Mouse (Mus musculus) embryo, embryonic 11 days (tissue): ENCODE data around the gene Elof1.
"Not testable (repeated sequence)": the region's sequence is repeated elsewhere in the genome, so short reads cannot be mapped to it uniquely, and the experiment has no call there.

Source experiments
- DNase-seq: peaks from one replicate; pipeline ENCODE4 v3.0.0-alpha.2; 2015

Gene Elof1

GRCm38 (mm10) chr9:22087034-22087618, 29.8 kb downstream of the Elof1 start:
- DNase-seq = no peak

- no peak for DNase-seq
Measured at GRCm38 (mm10) chr9:22086012-22086411, 31.0 kb downstream of the Elof1 start.

DNA sequence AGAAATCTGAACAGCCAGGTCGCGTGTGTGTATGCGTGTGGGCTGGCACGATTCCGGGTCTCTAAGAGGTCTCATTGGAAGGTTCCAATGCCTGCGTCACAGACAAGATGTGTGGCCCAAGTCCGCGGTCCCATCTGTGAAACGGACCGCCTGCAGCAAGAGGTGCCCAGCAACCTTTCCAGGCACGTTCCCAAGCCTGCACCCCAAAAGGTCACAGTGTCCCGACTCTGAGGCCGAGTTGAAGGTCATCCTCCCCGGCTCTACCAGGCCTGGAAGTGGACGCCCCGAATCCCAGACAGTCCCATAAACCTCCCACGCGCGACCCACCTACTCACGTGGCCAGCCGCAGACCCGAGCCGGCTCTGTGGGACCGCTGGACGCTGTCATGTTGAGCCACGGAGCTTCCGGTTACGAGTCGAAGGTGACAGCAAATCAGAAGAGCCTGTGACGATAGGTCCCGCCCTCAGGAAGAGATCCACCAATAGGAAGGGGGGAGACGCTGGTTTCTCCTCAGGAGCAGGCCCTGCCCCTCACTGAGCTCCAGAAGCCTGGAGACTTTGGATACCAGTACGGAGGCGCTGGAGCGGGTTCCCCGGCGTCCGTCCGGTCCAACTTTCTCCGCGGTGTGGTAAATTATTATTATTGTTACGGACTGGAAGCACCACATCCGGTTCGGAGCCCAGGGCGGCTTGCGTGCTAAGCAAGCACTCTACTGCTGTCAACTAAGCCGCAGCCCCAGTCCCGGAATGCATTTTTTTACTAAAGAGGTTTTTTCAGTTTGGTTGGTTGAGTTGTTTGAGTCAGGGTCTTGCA, 31.7 kb downstream of the Elof1 start, which contains the start of gene Ecsit:
Gene Ecsit, minus strand, starts transcription at position 417 of the 813 bp plus-strand sequence.
- DNase-seq = peak; percentile 95

DNA sequence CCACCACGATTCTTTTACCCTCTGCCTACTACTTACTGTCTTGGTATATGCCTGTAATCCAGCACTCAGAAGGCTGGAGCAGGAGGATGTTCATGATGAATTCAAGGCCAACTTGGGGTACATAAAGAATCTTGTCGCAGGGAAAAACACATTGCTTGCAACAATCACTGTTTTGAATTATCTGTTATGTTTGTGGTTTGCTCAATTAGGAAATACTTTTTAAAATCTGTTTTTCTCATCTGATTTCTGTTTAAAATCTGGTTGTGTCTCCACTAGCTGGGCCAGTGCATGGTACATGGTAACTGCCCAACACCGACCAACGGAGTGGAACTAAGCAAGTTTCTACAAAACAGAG, 32.3 kb downstream of the Elof1 start:
- no peak for DNase-seq

DNA sequence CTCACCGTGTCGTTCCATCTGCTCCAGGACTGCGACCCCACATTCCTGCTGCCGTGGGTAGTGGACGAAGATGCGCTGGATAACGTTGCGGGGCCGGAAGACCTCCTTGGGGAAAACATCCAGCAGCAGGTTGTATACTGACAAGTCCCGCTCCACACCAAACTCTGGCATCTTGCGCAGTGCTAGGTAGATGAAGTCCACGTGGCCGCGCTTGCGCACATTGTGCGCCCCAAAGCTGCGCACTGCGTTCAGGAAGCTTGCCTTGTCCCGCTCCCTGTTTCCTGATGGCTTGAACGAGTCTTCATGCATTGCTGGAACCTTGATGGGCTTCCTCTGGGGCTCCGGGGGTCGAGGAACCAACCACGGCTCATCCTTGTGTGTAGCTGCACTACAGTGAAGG, 40.7 kb downstream of the Elof1 start:
- DNase-seq = no peak

DNA sequence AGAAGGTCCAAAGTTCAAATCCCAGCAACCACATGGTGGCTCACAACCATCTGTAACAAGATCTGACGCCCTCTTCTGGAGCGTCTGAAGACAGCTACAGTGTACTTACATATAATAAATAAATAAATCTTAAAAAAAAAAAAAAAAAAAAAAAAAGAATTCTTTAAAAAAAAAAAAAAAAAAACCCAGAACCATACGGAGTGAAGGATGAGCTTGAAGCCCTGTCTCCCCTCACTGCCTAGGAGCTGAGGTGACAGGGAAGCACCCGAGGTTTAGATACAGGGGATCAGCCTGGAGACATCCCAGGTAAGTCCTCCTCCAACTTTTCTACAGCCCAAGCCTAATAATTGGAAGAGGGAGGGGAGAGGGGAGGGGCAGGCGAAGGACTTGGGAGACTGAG, 41.2 kb downstream of the Elof1 start:
- not testable (repeated sequence) for DNase-seq

DNA sequence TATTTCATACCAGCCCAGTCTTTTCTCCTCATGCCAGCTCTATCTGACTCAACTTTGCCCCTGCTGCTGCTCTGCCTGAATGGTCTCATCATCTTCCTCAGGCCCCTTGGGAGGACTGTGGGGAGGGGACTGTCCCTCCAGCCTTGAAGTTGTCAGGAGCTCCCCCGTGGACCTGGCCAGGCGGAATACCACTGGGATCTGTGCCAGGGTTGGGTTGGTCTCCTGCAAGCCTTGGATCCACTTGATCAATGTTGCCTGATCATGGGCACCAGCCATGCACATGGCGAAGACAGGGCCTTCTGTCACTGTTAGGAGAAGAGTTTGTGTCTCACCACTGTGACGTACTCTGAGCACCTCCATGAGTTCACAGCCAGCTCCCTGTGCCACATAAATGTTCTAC, 44.7 kb downstream of the Elof1 start:
- no peak for DNase-seq

DNA sequence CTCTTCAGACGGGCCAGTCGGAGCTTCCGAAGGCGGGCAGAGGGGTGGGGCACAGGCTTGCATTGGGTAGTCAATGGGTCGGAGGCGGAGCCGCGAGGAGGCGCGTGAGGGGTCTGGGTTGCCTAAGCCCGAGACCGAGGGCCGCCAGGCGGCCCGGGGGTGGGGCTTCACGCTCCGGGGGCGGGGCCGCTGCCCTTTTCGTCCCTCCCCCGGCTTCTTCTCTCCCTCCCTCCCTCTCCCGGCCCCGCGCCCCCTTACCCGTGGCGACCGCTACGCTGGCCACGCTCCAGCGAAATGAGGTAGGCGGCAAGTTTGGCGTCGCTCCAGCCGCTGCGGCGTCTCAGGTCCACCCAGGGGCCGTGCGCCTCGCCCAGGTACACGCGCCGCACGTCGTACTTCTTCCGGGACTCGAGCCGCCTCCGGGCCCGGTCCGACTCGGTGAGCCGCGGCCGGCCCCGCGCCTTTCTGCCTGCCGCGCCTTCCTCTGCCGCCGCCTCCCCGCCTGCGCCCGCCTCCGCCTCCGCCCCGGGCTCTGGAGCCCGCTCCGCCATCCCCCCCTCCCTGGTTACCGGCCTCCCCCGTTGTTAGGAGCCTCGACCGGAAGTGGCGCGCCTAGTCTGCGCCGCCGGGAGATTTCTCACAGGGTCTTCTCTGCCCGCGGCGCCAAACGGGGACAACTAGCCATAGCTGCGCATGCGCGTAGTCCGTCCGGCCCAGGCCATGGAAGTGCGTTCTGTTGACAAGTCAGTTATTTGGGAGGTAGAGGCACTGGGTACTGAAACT, 46.0 kb downstream of the Elof1 start, which contains the start of the genes Gm49318 and Zfp653:
Gene Gm49318, minus strand, starts transcription at position 469 of the 783 bp plus-strand sequence.
Gene Zfp653, minus strand, starts transcription at position 586 of the 783 bp plus-strand sequence.
- DNase-seq = peak; percentile 99

DNA sequence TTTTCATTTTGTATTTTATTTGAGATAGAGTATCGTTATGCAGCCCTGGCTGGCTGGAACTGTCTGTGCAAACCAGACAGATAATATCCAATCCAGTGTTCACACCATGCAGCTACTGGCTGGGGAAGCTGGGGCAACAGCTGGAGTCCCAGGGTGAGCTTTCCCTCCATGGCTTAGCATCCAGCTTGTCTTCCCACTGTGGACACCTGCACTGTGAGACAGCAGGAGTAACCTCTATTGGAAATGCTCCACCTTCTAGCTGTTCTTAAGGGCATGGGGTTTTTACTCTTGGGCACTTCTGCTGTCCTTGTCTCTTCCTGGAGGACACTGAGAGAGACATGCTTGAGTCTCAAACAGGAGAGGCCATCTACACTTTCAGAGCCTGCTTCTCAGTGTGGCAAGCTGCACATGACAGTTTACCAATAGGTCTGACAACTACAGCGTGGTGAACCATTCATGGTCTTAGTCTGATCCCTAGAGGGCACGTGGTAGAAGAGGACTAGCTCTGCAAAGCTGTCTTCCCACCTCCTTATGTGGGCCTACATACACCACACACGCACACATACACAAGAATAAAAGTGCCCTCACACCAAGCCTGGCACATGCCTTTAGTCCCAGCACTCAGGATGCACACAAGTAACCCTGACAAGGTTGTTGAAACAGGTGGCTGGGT, 47.0 kb downstream of the Elof1 start:
- DNase-seq = no peak

DNA sequence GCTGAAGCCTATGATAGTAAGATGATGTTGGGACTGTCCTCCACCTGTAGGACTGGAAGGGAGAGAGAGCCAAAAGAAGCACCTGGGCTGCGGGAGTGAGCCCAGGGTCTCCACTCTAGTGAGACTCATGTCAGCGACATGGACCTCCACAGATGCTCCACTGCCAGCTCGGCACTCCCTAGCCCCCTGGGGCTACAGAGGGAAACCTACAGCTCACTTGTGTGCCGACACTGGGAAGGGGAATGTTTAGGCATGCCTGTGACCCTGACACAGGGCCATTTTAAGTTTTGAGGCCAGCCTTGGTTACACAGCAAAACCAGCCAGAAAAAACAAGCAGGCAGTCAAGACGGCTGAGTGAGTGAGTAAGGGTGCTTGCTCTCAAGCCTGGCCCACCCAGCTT, 49.8 kb downstream of the Elof1 start:
- no peak for DNase-seq

GRCm38 (mm10) chr9:22066433-22066832, 50.5 kb downstream of the Elof1 start:
- DNase-seq = peak; percentile 59

GRCm38 (mm10) chr9:22065642-22066041, 51.3 kb downstream of the Elof1 start:
- DNase-seq = no peak

- DNase-seq = no peak
Measured at GRCm38 (mm10) chr9:22064341-22064740, 52.6 kb downstream of the Elof1 start.
